In the genomic region with DNA sequence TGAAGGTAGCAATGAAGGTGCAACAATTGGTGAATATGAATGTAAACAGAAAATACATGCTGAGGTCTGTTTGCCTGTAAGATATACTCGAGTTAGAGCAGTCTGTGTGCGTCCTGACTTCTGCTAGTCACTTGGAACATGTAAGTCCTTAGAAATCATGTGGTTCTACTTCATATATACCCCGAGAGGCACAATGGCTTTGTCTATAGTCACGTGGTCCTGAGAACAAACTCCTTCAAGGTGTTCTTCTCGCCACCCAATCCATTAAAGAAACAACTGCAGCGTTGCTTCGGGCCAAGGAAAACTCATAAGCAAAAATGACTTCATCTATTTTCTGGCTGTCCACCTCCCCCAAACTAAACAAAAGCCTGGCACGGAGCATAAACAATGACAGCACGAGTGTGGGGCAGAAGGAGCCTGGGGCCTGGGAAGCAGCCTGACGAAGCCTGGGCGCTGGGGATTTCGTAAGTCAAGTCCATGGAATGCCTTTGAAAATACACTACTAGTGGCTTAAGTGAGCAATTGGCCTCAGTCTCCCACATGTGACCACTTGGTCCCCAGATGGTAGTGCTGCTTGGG, we compare ENCODE assay signal across 14 mouse cellular contexts.
DNase-seq lines count a peak whose midpoint lies in the region; ATAC-seq and TF ChIP-seq lines count a peak whose summit lies in the region.
"Had no signal": no experiment of that assay in that cellular context is flagged by ENCODE, and none has a peak within 500 bp of the region (broad histone marks: within the 10 kb centered on the region; RNA-seq: fewer than 3 reads in every experiment).

No protein-coding gene starts in this region.

- WGBS in hindbrain, embryonic 11.5 days: 52% methylated on average over 12 of the region's 12 CpGs
- WGBS in hindbrain, embryonic 10.5 days: 62% methylated on average over 12 of the region's 12 CpGs
- 53% methylated on average over 12 of the region's 12 CpGs for WGBS in limb, embryonic 14.5 days
- WGBS in liver, embryonic 11.5 days: 72% methylated on average over 12 of the region's 12 CpGs

- peak; percentile 10 for DNase-seq in hindbrain, embryonic 11.5 days (ENCODE audit: low spot score)
- DNase-seq in hindbrain, embryonic 10.5 days (ENCODE audit: low spot score): no peak
- DNase-seq in brain, embryonic 14.5 days (ENCODE audit: low read depth): peak; percentile 28
- DNase-seq in limb, embryonic 14.5 days (ENCODE audit: low spot score): no peak
- DNase-seq in lung, postnatal 4 days: peak; percentile 67 to 83
- no peak for DNase-seq in natural killer cell, adult 2 months (ENCODE audit: low spot score in 2 of 2)
- no peak for DNase-seq in retina, postnatal 1 day
- DNase-seq in liver, embryonic 11.5 days (ENCODE audit: low spot score): no peak
- DNase-seq: gastrocnemius, postnatal 10 days had no signal

- no peak overlapping the region for H3K4me2 ChIP-seq in hindbrain, embryonic 11.5 days (replicated peaks; ENCODE audit: low read depth, low read length)
- no peak overlapping the region for H3K4me2 ChIP-seq in limb, embryonic 14.5 days (replicated peaks; ENCODE audit: low read depth, low read length, severe bottlenecking)
- H3K4me2 ChIP-seq in liver, embryonic 11.5 days: no peak overlapping the region
- H3K4me2 ChIP-seq: heart, embryonic 12.5 days; intestine, embryonic 15.5 days; limb, embryonic 15.5 days had no signal

- no peaks in the 10 kb centered on the region for H3K9me3 ChIP-seq in hindbrain, embryonic 11.5 days (ENCODE audit: control insufficient read depth, low read length)
- H3K9me3 ChIP-seq in hindbrain, embryonic 10.5 days: no peaks in the 10 kb centered on the region
- no peaks in the 10 kb centered on the region for H3K9me3 ChIP-seq in limb, embryonic 14.5 days (ENCODE audit: control insufficient read depth, low read length)
- no peaks in the 10 kb centered on the region for H3K9me3 ChIP-seq in liver, embryonic 11.5 days (ENCODE audit: control insufficient read depth, low read length)
- H3K9me3 ChIP-seq: heart, embryonic 12.5 days; intestine, embryonic 15.5 days; limb, embryonic 15.5 days had no signal

- no peak for TF ChIP-seq POLR2A in brain, embryonic 14.5 days (IDR thresholded peaks at IDR 0.05; ENCODE audit: borderline replicate concordance, extremely low read depth, insufficient read depth, insufficient read length, poor library complexity, severe bottlenecking)
- TF ChIP-seq POLR2A in limb, embryonic 14.5 days (IDR thresholded peaks at IDR 0.05; ENCODE audit: borderline replicate concordance, extremely low read depth, insufficient read depth, insufficient read length): no peak

- no peaks in the 10 kb centered on the region for H3K27me3 ChIP-seq in hindbrain, embryonic 11.5 days (ENCODE audit: control insufficient read depth, insufficient read depth, low read length)
- no peaks in the 10 kb centered on the region for H3K27me3 ChIP-seq in hindbrain, embryonic 10.5 days (ENCODE audit: insufficient read depth, poor library complexity, severe bottlenecking)
- H3K27me3 ChIP-seq in limb, embryonic 14.5 days (ENCODE audit: control insufficient read depth, insufficient read depth, low read length): no peaks in the 10 kb centered on the region
- no peaks in the 10 kb centered on the region for H3K27me3 ChIP-seq in liver, embryonic 11.5 days (replicated peaks; ENCODE audit: control insufficient read depth, insufficient read depth, low read length)
- H3K27me3 ChIP-seq: heart, embryonic 12.5 days; intestine, embryonic 15.5 days; limb, embryonic 15.5 days had no signal

- no peak overlapping the region for H3K4me3 ChIP-seq in hindbrain, embryonic 11.5 days (ENCODE audit: low read depth, low read length)
- H3K4me3 ChIP-seq in hindbrain, embryonic 10.5 days: no peak overlapping the region
- no peak overlapping the region for H3K4me3 ChIP-seq in limb, embryonic 14.5 days (replicated peaks; ENCODE audit: low read length)
- no peak overlapping the region for H3K4me3 ChIP-seq in liver, embryonic 11.5 days (ENCODE audit: low read depth, low read length)
- H3K4me3 ChIP-seq: heart, embryonic 12.5 days; intestine, embryonic 15.5 days; left cerebral cortex, adult 2 months; limb, embryonic 15.5 days had no signal

- no peak overlapping the region for H3K27ac ChIP-seq in hindbrain, embryonic 11.5 days (ENCODE audit: low read depth, low read length)
- no peak overlapping the region for H3K27ac ChIP-seq in hindbrain, embryonic 10.5 days
- H3K27ac ChIP-seq in limb, embryonic 14.5 days (replicated peaks; ENCODE audit: low read depth, low read length): 0 out of 2 replicates have a peak overlapping the region, but pooled peaks have one; percentile 19
- no peak overlapping the region for H3K27ac ChIP-seq in liver, embryonic 11.5 days (ENCODE audit: low read depth, low read length)
- H3K27ac ChIP-seq: intestine, embryonic 15.5 days; left cerebral cortex, adult 2 months; limb, embryonic 15.5 days had no signal

- no peaks in the 10 kb centered on the region; the same call in 1 of the 2 replicates for H3K4me1 ChIP-seq in hindbrain, embryonic 11.5 days (replicated peaks; ENCODE audit: control insufficient read depth, insufficient read depth, low read length)
- peaks cover 20% of the 10 kb centered on the region; the same call in 1 of the 2 replicates for H3K4me1 ChIP-seq in hindbrain, embryonic 10.5 days (replicated peaks)
- H3K4me1 ChIP-seq in limb, embryonic 14.5 days (ENCODE audit: control insufficient read depth, insufficient read depth, low read length): peaks cover 4% of the 10 kb centered on the region; the same call in 1 of the 2 replicates
- H3K4me1 ChIP-seq in liver, embryonic 11.5 days (replicated peaks; ENCODE audit: control insufficient read depth, insufficient read depth, low read length): no peaks in the 10 kb centered on the region
- H3K4me1 ChIP-seq: intestine, embryonic 15.5 days had no signal

- H3K9ac ChIP-seq in hindbrain, embryonic 11.5 days (ENCODE audit: low read depth, low read length): no peak overlapping the region
- no peak overlapping the region for H3K9ac ChIP-seq in limb, embryonic 14.5 days (ENCODE audit: low read depth, low read length, severe bottlenecking)
- H3K9ac ChIP-seq in liver, embryonic 11.5 days (ENCODE audit: low read depth, low read length): no peak overlapping the region
- H3K9ac ChIP-seq: heart, embryonic 12.5 days; intestine, embryonic 15.5 days; limb, embryonic 15.5 days had no signal

- ATAC-seq in hindbrain, embryonic 11.5 days (ENCODE audit: low FRiP score): no peak
- no peak for ATAC-seq in limb, embryonic 14.5 days (ENCODE audit: low FRiP score, low read depth)
- ATAC-seq in liver, embryonic 11.5 days (replicated peaks; ENCODE audit: low FRiP score): no peak
- ATAC-seq: forebrain, embryonic 14.5 days; intestine, embryonic 15.5 days had no signal

- TF ChIP-seq CTCF in brain, embryonic 14.5 days (IDR thresholded peaks at IDR 0.05; ENCODE audit: borderline replicate concordance, extremely low read depth, insufficient read depth, insufficient read length): no peak

- H3K36me3 ChIP-seq in hindbrain, embryonic 11.5 days (ENCODE audit: control insufficient read depth, insufficient read depth, low read length): no peaks in the 10 kb centered on the region
- H3K36me3 ChIP-seq in hindbrain, embryonic 10.5 days: no peaks in the 10 kb centered on the region
- no peaks in the 10 kb centered on the region for H3K36me3 ChIP-seq in limb, embryonic 14.5 days (ENCODE audit: control insufficient read depth, insufficient read depth, low read length)
- H3K36me3 ChIP-seq in liver, embryonic 11.5 days (ENCODE audit: control insufficient read depth, insufficient read depth, low read length): no peaks in the 10 kb centered on the region
- H3K36me3 ChIP-seq: intestine, embryonic 15.5 days; limb, embryonic 15.5 days had no signal

Comparison
In these comparisons a context has a peak if more than half of its experiments do, and no peak if none do; other contexts are left out.
1. DNase-seq: peak in hindbrain, embryonic 11.5 days (single experiment), brain, embryonic 14.5 days (single experiment) and lung, postnatal 4 days (2 of 2); none in hindbrain, embryonic 10.5 days (single experiment), limb, embryonic 14.5 days (single experiment), natural killer cell, adult 2 months (0 of 2), retina, postnatal 1 day (single experiment) and liver, embryonic 11.5 days (single experiment).